Mouse (Mus musculus) heart, adult 10 weeks (tissue): ENCODE data around the gene Lrrc8c. TPM values are rescaled to one million over a fixed set of nuclear protein-coding genes. Genes with fewer than 3 reads are reported as not detected.

Experiments used
- polyA plus RNA-seq: library from polyadenylated mRNA; stranded (reverse); fragments of 350-450 nt; fragmentation: Illumina TruSeq; extraction: RNeasy Lipid Tissue Mini Kit (QIAGEN cat#74804); gene quantifications from one replicate; pipeline ENCODE4 v1.2.3, GENCODE M21; 2014; ENCODE audit warnings: low read depth, low replicate concordance

Lrrc8c gene
- 10.8 TPM for polyA plus RNA-seq

GRCm38 (mm10) chr5:105519096-105519975, at the start of gene Lrrc8c:
Gene Lrrc8c, plus strand, starts transcription at chr5:105519388.

Other genes starting within 250 kb of the Lrrc8c start
- gene Gm43302, start 225.7 kb upstream of the Lrrc8c start, polyA plus RNA-seq = 0.94 TPM
- 37.8 TPM for gene Gbp6, start 225.7 kb upstream of the Lrrc8c start, polyA plus RNA-seq
- 2.2 TPM for gene Lrrc8b, start 103.6 kb upstream of the Lrrc8c start, polyA plus RNA-seq
- gene Lrrc8d, start 180.6 kb downstream of the Lrrc8c start, polyA plus RNA-seq = 6.7 TPM